Mouse (Mus musculus): Measurements from ENCODE around the gene Sh3rf1.
A peak's percentile ranks its signal among the peaks of the same experiment; 100 is the strongest.

Gene Sh3rf1

DNA sequence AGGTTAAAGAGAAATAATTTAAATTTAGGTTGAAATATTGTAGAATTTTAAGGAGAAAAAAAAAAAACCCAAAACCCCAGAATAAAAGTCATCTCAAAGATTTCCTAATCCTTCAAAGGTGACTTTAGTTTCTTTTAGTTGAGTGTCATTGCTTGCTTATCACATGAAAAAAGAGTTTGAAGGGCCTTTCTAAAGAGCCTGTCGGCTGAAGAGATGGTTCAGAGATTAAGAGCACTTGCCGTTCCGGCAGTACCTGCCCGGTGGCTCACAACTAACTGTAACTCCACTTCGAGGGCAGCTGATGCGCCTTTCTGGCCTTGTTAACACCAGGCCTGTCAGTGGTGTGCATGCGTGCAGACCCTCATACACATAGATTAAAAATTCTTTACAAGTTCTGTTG lies 41.2 kb downstream of the Sh3rf1 start:
- no peak for DNase-seq

GRCm38 (mm10) chr8:61265390-61265789 lies 41.7 kb downstream of the Sh3rf1 start:
- DNase-seq = peak; percentile 68 to 74

- no peak for DNase-seq
Measured at GRCm38 (mm10) chr8:61267061-61267460, 43.4 kb downstream of the Sh3rf1 start.

DNA sequence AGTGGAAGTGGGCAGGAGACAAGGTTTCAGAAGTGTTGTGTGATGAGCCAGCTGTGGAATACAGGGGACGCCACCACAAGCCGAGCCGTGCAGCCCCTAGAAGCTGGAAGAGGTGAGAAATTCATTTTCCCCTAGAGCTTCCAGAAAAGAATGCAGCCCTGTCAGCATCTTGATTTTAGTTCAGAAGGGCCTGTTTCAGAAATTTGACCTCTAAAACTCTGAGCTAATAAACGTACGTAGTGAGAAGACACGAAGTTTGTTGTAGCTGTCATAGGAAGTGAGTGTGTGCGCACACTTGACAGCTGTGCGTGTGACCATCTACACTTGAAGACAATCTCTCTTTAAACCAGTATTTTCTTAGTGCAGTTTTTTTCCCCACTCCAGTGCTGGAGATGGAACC lies 44.0 kb downstream of the Sh3rf1 start:
- no peak for DNase-seq

DNA sequence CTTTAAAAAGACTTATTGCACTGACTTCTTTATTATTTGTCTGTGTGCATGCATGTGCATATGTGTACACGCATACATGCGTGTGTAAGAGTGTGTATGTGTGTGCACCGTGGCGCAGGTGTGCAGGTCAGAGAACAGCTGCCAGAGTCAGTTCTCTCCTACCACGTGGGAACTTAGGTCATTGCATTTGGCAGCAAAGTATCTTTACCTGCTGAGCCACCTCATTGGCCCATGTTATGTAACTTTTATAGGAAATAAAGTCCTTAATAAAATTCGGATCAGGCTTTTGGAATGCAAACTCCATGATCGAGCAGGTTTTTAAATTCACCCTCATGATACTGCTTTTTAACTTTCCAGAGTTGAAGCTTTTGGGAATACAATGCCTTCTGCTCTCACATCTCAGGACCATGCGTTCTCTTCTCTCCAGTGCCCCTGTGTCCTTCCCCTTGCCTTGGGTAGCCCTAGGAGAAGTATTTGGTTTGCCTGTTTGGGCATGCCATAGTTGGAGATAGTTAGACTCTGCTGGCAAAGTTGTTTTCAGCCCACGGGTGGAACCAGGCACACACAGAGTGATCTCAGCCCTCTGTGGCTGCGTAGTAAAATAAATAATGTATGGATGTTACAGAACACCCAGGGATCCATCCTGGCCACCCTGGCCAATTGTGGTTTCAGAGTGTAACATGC lies 44.7 kb downstream of the Sh3rf1 start:
- DNase-seq = peak in 1 of 2 experiments; percentile 50

- no peak for DNase-seq
Measured at GRCm38 (mm10) chr8:61270016-61270415, 46.3 kb downstream of the Sh3rf1 start.

GRCm38 (mm10) chr8:61270541-61270940 lies 46.9 kb downstream of the Sh3rf1 start:
- peak in 1 of 2 experiments; percentile 56 for DNase-seq

GRCm38 (mm10) chr8:61270961-61271360 lies 47.3 kb downstream of the Sh3rf1 start:
- DNase-seq = no peak

- DNase-seq = no peak
Measured at GRCm38 (mm10) chr8:61272838-61273237, 49.2 kb downstream of the Sh3rf1 start.

GRCm38 (mm10) chr8:61273307-61274221 lies 49.9 kb downstream of the Sh3rf1 start:
- peak; percentile 73 to 88 for DNase-seq

GRCm38 (mm10) chr8:61274602-61275462 lies 51.2 kb downstream of the Sh3rf1 start:
- DNase-seq = peak; percentile 75 to 85

DNA sequence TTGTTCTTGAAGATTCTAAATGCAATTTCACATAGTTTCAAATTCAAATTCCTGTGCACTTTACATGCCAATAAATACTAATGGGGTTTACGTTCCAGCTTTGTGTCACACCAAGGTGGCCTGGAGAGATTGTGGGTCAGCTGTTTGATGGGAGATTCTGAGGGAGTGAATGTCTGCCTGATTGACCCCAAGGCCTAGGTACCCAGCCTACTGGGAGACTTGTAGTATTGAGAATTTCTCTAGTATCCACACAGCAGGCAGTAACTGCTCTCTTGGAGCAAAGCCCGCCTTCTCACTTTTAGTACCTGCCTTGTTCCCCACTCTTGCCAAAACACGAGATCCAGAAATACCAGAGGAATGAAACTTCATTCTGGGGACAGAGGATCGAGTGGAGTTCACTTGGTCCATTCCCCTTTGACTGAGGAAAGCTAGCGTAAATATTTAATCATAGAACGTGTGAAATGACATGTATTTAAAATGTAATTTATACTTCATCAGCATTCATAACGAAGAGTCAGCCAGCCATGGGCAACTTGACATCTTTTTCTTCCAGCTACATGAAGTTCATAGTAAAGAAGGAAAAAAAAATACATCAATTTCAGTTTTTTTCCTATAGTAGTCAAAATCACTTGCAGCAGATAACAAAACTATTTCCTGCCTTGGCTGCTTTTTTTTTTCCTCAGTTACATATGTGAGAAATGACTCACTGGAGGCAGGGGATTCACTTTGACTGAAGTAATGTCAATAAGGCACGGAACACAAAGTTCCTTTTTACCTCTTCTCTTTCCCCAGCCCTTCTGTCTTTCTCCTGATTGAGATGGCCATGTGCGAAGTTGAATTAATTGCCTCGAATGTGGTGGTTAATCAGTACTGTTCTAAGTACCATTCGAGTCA lies 52.0 kb downstream of the Sh3rf1 start:
- peak; percentile 63 to 77 for DNase-seq

GRCm38 (mm10) chr8:61276397-61276796 lies 52.7 kb downstream of the Sh3rf1 start:
- DNase-seq = no peak

DNA sequence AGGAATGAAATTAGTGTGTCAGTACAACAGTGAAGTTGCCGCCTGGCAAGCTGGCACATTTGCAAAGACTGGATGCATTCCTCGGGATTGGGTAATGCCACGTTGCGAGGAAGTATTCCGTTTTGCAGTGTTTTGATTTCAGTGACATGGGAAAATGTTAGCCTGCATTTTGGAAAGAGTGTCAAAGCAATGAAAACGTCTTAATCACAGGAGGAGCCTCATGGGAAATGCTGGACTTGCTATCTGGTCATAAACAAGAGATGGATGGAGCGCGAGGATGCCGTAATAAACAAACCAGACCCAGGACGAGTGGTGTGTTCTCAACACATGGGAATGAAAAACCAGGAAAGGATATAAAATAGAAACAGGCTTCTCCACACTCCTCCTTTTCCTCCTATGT lies 55.4 kb downstream of the Sh3rf1 start:
- DNase-seq = no peak

GRCm38 (mm10) chr8:61282303-61283168 lies 58.9 kb downstream of the Sh3rf1 start:
- no peak for DNase-seq

DNA sequence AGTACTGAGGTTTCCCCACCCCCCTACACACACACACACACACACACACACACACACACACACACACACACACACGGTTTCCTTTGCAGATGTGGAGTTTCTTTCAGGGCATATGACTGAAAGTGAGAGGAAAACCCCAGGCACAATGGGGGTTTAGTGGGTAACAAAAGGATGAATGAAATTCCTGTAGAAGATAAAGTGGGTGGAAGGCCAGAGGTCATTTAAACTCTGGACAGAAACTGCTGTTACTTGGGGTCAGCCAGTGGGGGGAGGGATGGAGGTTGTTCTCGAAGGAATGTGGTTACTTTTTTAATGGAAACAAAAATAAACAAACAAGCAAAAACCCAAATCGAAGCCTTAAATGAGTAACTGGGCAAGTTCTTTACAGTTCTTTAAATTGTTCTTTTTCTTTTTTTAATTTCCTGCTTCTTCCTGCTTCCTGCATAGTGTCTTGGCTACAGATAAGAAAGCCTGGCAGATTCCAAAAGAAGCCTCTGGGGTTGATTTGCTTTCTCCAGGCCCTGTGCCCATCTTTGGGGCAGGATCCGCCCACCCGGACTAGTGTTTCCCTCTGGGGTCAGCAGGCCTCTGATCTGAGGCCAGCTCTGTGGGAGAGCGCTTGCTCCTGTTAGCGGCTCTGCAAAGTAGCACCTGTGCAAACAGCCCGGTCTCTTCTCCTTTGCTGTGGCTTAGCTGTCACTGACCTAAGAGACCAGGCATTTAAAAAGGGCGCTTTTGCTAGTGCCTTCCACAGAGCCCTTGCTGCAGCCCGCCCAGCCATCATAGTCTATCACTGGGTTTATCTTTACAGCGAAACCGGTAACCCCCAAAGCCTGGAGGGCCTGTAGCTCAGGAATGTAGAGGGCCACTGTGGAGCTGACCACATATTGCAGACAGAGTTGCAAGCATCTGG lies 59.8 kb downstream of the Sh3rf1 start:
- peak; percentile 57 to 63 for DNase-seq

- no peak for DNase-seq
Measured at GRCm38 (mm10) chr8:61285896-61286295, 62.2 kb downstream of the Sh3rf1 start.

DNA sequence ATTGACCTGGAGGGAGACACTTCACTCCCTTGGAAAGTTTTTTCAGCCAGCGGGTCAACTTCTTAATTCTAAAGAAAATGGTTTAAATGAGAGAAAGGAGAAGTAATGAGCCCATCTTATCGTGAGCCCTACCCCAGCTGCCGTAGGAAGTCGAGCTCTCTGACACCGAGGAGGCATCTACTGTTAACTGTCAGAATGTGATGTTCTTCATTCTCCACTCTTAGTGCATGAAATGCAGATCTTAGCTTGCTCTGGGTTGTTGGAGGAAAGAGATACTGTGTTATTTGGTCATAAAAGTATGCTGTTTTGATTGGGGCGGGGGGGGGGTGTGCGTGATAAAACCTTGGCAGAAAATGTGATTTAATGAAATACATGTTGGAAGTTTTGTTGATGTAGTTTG lies 62.7 kb downstream of the Sh3rf1 start:
- no peak for DNase-seq

DNA sequence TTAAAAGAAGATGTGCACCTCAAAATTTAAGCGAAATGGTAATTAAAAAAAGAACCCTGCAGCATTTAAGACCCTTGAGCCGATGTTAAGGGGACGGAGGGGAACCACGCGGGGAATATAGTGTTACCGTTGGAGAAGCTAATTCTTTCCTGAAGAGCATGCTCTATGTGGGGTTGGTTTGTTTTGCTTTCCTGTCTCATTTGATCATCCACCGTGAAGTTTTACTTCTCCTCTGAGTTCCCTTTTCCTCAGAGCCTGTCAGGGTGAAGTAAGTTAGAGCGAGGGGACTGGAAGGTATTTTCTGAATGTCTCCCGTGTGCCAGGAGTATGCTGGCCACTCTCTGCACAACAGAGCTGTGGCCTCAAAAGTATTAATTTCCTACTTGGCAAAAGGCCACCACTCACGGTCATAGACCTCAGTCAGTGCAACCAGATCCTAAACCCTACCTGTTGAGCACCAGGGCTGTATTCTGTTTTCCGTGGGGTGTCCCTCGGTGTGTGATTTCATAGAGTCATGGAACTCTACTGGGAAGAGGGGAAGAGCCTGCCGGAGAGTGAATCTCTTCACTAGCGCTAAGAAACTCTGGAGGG lies 63.2 kb downstream of the Sh3rf1 start:
- no peak for DNase-seq
